In genomic region chr15:78842371-78843163, GRCm38 (mm10) we compare ENCODE assay signal across 8 mouse cellular contexts. TPM values are rescaled to one million over a fixed set of nuclear protein-coding genes. Genes with fewer than 3 reads are reported as not detected.
DNase-seq lines count a peak whose midpoint lies in the region; ATAC-seq lines count a peak whose summit lies in the region.

Cdc42ep1 (plus strand) TSS chr15:78842624.

- WGBS in hindbrain, embryonic 13.5 days: under 1% methylated on average over 86 of the region's 86 CpGs
- WGBS in limb, embryonic 10.5 days: under 1% methylated on average over 86 of the region's 86 CpGs
- 1% methylated on average over 72 of the region's 86 CpGs for WGBS in midbrain, embryonic 12.5 days

- H3K4me2 ChIP-seq in hindbrain, embryonic 13.5 days: peak within 1 kb of the TSS; percentile 75
- peak within 1 kb of the TSS; percentile 83 for H3K4me2 ChIP-seq in midbrain, embryonic 12.5 days (replicated peaks)

- peak within 1 kb of the TSS; percentile 59 for H3K4me3 ChIP-seq in erythroblast, embryonic 14.5 days (replicated peaks)
- H3K4me3 ChIP-seq in hindbrain, embryonic 13.5 days: peak within 1 kb of the TSS; percentile 46
- H3K4me3 ChIP-seq in limb, embryonic 10.5 days: peak within 1 kb of the TSS; percentile 66
- H3K4me3 ChIP-seq in midbrain, embryonic 12.5 days: peak within 1 kb of the TSS; percentile 51

- H3K9ac ChIP-seq in hindbrain, embryonic 13.5 days: peak within 1 kb of the TSS; percentile 72
- peak within 1 kb of the TSS; percentile 61 for H3K9ac ChIP-seq in midbrain, embryonic 12.5 days (replicated peaks)

- ATAC-seq in erythroblast, adult 5-6 weeks (replicated peaks; ENCODE audit: low FRiP score, poor library complexity, severe bottlenecking): no peak
- ATAC-seq in hindbrain, embryonic 13.5 days (ENCODE audit: low FRiP score): peak; percentile 43
- peak; percentile 65; the same call in 1 of the 2 replicates for ATAC-seq in midbrain, embryonic 12.5 days (ENCODE audit: low FRiP score, low read depth)

- H3K27ac ChIP-seq in hindbrain, embryonic 13.5 days: peak within 1 kb of the TSS; percentile 58; the same call in 1 of the 2 replicates
- H3K27ac ChIP-seq in limb, embryonic 10.5 days: peak within 1 kb of the TSS; percentile 93
- H3K27ac ChIP-seq in midbrain, embryonic 12.5 days (replicated peaks): 0 out of 2 replicates have a peak within 1 kb of the TSS, but pooled peaks have one; percentile 10

- peaks cover 11% of the 10 kb centered on the region for H3K4me1 ChIP-seq in erythroblast, embryonic 14.5 days (ENCODE audit: control insufficient read depth)
- peaks cover 70% of the 10 kb centered on the region for H3K4me1 ChIP-seq in hindbrain, embryonic 13.5 days (replicated peaks)
- H3K4me1 ChIP-seq in limb, embryonic 10.5 days: peaks cover 75% of the 10 kb centered on the region
- H3K4me1 ChIP-seq in midbrain, embryonic 12.5 days: peaks cover 32% of the 10 kb centered on the region

- H3K27me3 ChIP-seq in erythroblast, embryonic 14.5 days (ENCODE audit: control insufficient read depth): peaks cover 59% of the 10 kb centered on the region
- peaks cover 45% of the 10 kb centered on the region for H3K27me3 ChIP-seq in hindbrain, embryonic 13.5 days
- peaks cover 23% of the 10 kb centered on the region for H3K27me3 ChIP-seq in limb, embryonic 10.5 days (ENCODE audit: low read depth, poor library complexity, severe bottlenecking)
- peaks cover 71% of the 10 kb centered on the region for H3K27me3 ChIP-seq in midbrain, embryonic 12.5 days

- DNase-seq in adrenal gland, postnatal 14 days: peak; percentile 87
- DNase-seq in gastrocnemius, adult 18-20 months (ENCODE audit: low spot score): peak; percentile 54
- DNase-seq in limb, embryonic 10.5 days (ENCODE audit: low spot score): peak; percentile 70
- DNase-seq in right cerebral cortex, adult 18-20 months: no peak

- H3K36me3 ChIP-seq in erythroblast, embryonic 14.5 days (ENCODE audit: control insufficient read depth): peaks cover 3% of the 10 kb centered on the region; the same call in 1 of the 2 replicates
- no peaks in the 10 kb centered on the region for H3K36me3 ChIP-seq in hindbrain, embryonic 13.5 days
- peaks cover 8% of the 10 kb centered on the region for H3K36me3 ChIP-seq in limb, embryonic 10.5 days
- H3K36me3 ChIP-seq in midbrain, embryonic 12.5 days: no peaks in the 10 kb centered on the region

- peaks cover 4% of the 10 kb centered on the region; the same call in 1 of the 2 replicates for H3K9me3 ChIP-seq in erythroblast, embryonic 14.5 days (ENCODE audit: control insufficient read depth, low read length)
- no peaks in the 10 kb centered on the region for H3K9me3 ChIP-seq in hindbrain, embryonic 13.5 days
- no peaks in the 10 kb centered on the region for H3K9me3 ChIP-seq in limb, embryonic 10.5 days (replicated peaks)
- H3K9me3 ChIP-seq in midbrain, embryonic 12.5 days: no peaks in the 10 kb centered on the region

RNA-seq across cellular contexts. Expression of gene Cdc42ep1, which starts in this region (rescaled TPM):
- 0.04 and 0.05 TPM in 2 replicates for polyA plus RNA-seq in erythroblast, embryonic 14.5 days (2012)
- total RNA-seq in erythroblast, adult 5-6 weeks (2015; ENCODE audit: low replicate concordance): not detected in 2 replicates
- 0.70 TPM in 1 of 2 replicates, not detected in the other for total RNA-seq in erythroblast, adult 5-6 weeks (2017; ENCODE audit: low replicate concordance)
- 44.5 and 45.1 TPM in 2 replicates for total RNA-seq in adrenal gland, postnatal 14 days (2021)
- 1 to 10 TPM; 5.2 to 9.5 TPM for total RNA-seq in gastrocnemius, adult 18-20 months (2021)
- 9.5 and 11.0 TPM in 2 replicates for polyA plus RNA-seq in hindbrain, embryonic 13.5 days (2015; fragmentation: Nextera tagmentation; extraction: Ambion mirVana)
- polyA plus RNA-seq in limb, embryonic 10.5 days (2016; fragmentation: Nextera tagmentation; extraction: Ambion mirVana): 18.8 and 22.0 TPM in 2 replicates
- 11.5 and 11.9 TPM in 2 replicates for polyA plus RNA-seq in midbrain, embryonic 12.5 days (2016; fragmentation: Nextera tagmentation; extraction: Ambion mirVana)

Comparison
In these comparisons a context has a peak if more than half of its experiments do, and no peak if none do; other contexts are left out.
1. RNA of gene Cdc42ep1 (polyA plus RNA-seq): 18.8 to 22.0 TPM in limb, embryonic 10.5 days, 11.5 to 11.9 TPM in midbrain, embryonic 12.5 days and 9.5 to 11.0 TPM in hindbrain, embryonic 13.5 days; 0.04 to 0.05 TPM in erythroblast, embryonic 14.5 days; every median in the first group is over 10 times any median in the second.
2. H3K27ac ChIP-seq: peak in every context shown above with its lines; median percentile 93 in limb, embryonic 10.5 days; 58 in hindbrain, embryonic 13.5 days; 10 in midbrain, embryonic 12.5 days.
3. Peak in every context shown above with its lines, with median percentiles within 50 percentile points of each other: H3K4me3 ChIP-seq.